Mouse (Mus musculus) small intestine, adult 2 months (tissue): ENCODE measurements around the gene Nod1.

Source experiments
- CTCF ChIP-seq: fragments of 200-500 bp; IDR thresholded peaks from 2 replicates; pipeline ENCODE4 v1.5.1; 2012; ENCODE audit warnings: low read depth, mild to moderate bottlenecking, control low read depth, inconsistent platforms, low read length, moderate library complexity, mixed read lengths; ENCODE audit not compliant: insufficient replicate concordance, insufficient read length; ENCODE audit errors: extremely low read depth
- POLR2A ChIP-seq: fragments of 200-500 bp; IDR thresholded peaks from 2 replicates; pipeline ENCODE4 v1.6.1; 2012; ENCODE audit warnings: low read depth, mild to moderate bottlenecking, control low read depth, inconsistent platforms, low read length, moderate library complexity

DNA sequence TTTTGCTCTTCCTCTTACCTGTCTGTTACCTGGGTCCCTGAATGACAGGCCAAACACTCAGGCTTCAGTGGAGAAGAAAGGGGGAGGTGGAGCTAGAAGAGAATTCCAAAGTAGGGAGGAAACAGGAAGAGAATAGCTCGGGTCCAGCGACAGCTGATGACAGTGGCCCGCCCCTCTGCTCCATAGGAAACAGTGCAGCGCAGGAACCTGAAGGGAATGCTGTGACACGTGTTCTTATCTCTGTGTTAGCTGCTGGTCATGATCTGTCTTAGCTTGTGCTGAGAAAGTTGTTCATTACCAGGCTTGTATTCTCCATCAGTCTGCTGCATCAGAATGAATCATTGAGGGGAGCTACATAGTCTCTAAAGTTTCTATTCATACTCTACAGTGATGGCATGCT lies 95.6 kb downstream of the Nod1 start:
- TF ChIP-seq POLR2A (no peak), CTCF (no peak)
